Mouse (Mus musculus): ENCODE results near the gene Bcl9. TPM values are rescaled to one million over a fixed set of nuclear protein-coding genes. Genes with fewer than 3 reads are reported as not detected.

Bcl9 gene
- 10 to 100 TPM; 64.7 to 67.6 TPM for total RNA-seq (2021)
- long read RNA-seq, experiment 1, partial matches to known transcripts = 26 of 46 reads
- long read RNA-seq, experiment 1, other reads (novel, unspliced or antisense) = 19 of 46 reads
- long read RNA-seq, experiment 2, full-length matches to known transcripts = 3 of 47 reads
- long read RNA-seq, experiment 2, partial matches to known transcripts = 23 of 47 reads
- long read RNA-seq, experiment 2, other reads (novel, unspliced or antisense) = 21 of 47 reads

- DNase-seq (ENCODE audit: low spot score in 2 of 2) = peak; percentile 82 to 93
- Histone ChIP-seq H3K27ac (peak within 1 kb of the TSS; percentile 99), H3K4me3 (peak within 1 kb of the TSS; percentile 92)
- no peak for TF ChIP-seq CTCF (conservative IDR thresholded peaks at IDR 0.05)
Observed at GRCm38 (mm10) chr3:97297553-97298432, at the start of gene Bcl9. TSS of gene Bcl9 (minus strand) at chr3:97297917.

DNA sequence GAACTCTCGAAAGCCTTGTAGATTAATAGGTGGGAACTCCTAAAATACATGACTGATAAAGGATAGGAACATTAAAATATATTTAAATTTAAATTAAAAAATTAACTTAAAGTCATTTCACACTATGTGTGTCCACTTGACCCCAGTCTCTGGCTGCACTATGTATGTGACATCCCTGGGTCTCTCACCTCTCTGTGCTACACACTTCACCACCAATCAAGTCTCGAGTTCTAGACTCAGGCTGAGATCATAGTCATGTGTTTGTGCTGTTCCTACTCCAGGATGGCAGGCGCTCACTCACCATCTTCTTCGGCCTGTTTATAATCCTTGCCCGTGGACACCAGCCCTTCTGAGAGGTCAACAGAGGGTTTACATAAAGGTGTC, 41.5 kb upstream of the Bcl9 start:
- no peak overlapping the region for H3K27ac ChIP-seq
- peak; percentile 4; the same call in 1 of the 2 replicates for TF ChIP-seq CTCF (conservative IDR thresholded peaks at IDR 0.05)
- H3K4me3 ChIP-seq = no peak overlapping the region
- DNase-seq (ENCODE audit: low spot score in 2 of 2) = no peak

DNA sequence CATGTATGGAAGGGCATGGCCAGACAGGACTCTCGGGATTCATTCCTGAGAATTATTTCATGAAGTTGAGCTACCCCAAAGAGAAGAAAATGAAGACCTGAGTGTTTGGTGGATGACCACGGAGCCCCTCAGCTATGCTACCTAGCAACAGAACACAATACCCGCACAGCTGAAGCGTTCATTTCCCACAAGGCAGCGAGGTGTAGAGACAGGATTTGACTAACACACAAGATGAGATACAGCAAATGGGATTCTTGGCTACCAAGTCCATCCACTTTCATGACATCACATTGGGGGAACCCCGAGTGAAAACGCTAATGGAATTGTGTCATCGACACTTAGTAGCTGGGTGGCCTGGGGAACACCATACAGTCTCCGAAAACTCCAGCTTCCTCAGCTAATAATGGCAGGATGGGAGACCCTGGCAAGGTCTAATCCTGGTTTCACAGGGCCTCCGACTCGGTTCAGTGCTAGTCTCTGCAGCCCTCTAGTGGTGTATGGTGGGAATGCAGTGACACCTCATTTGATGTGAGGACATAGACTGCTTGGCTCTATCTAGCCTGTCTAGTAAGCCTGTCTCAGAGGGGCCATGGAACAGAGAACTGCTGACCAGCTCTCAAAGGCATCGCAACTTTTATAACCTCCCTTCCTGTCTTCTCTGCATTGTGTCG, 40.9 kb upstream of the Bcl9 start:
- H3K27ac ChIP-seq = no peak overlapping the region
- peak; percentile 87 to 95 for DNase-seq (ENCODE audit: low spot score in 2 of 2)
- TF ChIP-seq CTCF (conservative IDR thresholded peaks at IDR 0.05) = peak; percentile 97
- peak overlapping the region; percentile 33; the same call in 1 of the 2 replicates for H3K4me3 ChIP-seq

GRCm38 (mm10) chr3:97337306-97337705, 39.6 kb upstream of the Bcl9 start:
- no peak overlapping the region for H3K27ac ChIP-seq
- no peak for TF ChIP-seq CTCF (conservative IDR thresholded peaks at IDR 0.05)
- DNase-seq (ENCODE audit: low spot score in 2 of 2) = peak; percentile 32 to 62

GRCm38 (mm10) chr3:97336331-97336730, 38.6 kb upstream of the Bcl9 start:
- no peak overlapping the region for H3K4me3 ChIP-seq
- TF ChIP-seq CTCF (conservative IDR thresholded peaks at IDR 0.05) = no peak

More at GRCm38 (mm10) chr3:97337306-97337705, 39.6 kb upstream of the Bcl9 start:
- H3K4me3 ChIP-seq = no peak overlapping the region

DNA sequence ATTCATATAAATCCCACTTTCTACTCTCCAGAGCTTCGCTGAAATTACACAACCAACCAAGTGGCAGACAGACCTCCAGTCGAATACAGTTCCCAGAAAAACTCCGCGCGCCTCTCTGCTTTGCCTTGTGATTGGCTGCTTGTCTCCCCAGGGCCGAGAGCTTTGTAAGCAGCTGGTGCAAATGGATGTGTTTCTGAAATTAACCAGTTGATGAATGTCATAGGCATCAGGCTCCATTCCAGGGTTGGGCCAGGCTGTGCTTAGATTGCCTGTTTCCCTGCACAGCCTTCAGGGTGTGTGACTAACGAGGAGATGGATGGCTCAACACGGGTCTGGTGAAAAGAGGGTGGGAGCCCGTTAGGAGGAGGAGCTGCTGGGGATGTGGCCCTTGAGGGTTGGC, 36.9 kb upstream of the Bcl9 start:
- no peak overlapping the region for H3K27ac ChIP-seq
- DNase-seq (ENCODE audit: low spot score in 2 of 2) = peak in 1 of 2 experiments; percentile 29
- TF ChIP-seq CTCF (conservative IDR thresholded peaks at IDR 0.05) = no peak
- H3K4me3 ChIP-seq = no peak overlapping the region

More at GRCm38 (mm10) chr3:97336331-97336730, 38.6 kb upstream of the Bcl9 start:
- DNase-seq (ENCODE audit: low spot score in 2 of 2) = no peak
- H3K27ac ChIP-seq = no peak overlapping the region

DNA sequence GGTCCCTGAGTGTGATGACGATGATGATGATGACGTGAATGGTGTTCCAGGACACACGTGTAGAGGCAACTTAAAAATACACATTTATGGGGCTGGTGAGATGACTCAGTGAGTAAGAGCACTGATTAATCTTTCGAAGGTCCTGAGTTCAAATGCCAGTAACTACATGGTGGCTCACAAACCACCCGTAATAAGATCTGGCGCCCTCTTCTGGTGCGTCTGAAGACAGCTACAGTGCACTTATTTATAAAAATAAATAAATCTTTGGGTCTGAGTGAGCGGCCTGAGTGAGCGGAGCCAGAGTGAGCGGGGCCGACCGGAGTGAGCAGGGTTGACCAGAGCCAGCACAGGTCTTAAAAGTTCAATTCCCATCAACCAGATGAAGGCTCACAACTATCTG, 34.5 kb upstream of the Bcl9 start:
- Histone ChIP-seq H3K27ac (no peak overlapping the region), H3K4me3 (no peak overlapping the region)
- DNase-seq (ENCODE audit: low spot score in 2 of 2) = peak in 1 of 2 experiments; percentile 44
- peak; percentile 73 for TF ChIP-seq CTCF (conservative IDR thresholded peaks at IDR 0.05)

- H3K4me3 ChIP-seq = no peak overlapping the region
- no peak overlapping the region for H3K27ac ChIP-seq
- DNase-seq (ENCODE audit: low spot score in 2 of 2) = no peak
- TF ChIP-seq CTCF (conservative IDR thresholded peaks at IDR 0.05) = no peak
Observed at GRCm38 (mm10) chr3:97327809-97328208, 30.1 kb upstream of the Bcl9 start.

DNA sequence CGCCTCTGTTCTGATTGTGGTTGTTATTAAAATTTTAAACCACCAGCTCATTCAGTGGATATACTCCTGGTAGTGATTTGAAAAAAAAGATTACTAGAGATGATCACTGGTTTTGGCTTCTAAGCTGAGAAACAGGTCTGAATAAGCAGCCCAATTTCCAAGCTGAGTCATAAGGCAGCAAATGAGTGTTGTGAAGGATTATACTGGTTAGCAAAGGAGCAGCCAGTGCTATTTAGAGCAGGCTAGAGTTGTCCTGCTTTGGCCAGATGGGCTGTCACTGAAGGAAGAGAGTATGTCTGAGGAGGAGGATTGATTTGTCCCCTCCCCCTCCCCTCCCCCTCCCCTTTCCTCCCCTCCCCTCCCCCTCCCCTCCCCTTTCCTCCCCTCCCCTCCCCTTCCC, 29.6 kb upstream of the Bcl9 start:
- no peak for DNase-seq (ENCODE audit: low spot score in 2 of 2)
- TF ChIP-seq CTCF (conservative IDR thresholded peaks at IDR 0.05) = no peak
- no peak overlapping the region for H3K27ac ChIP-seq

GRCm38 (mm10) chr3:97325621-97326345, 28.1 kb upstream of the Bcl9 start:
- peak in 1 of 2 experiments; percentile 31 for DNase-seq (ENCODE audit: low spot score in 2 of 2)
- no peak overlapping the region for H3K4me3 ChIP-seq
- no peak overlapping the region for H3K27ac ChIP-seq
- TF ChIP-seq CTCF (conservative IDR thresholded peaks at IDR 0.05) = no peak

More for the DNA sequence above, 29.6 kb upstream of the Bcl9 start:
- H3K4me3 ChIP-seq = no peak overlapping the region

DNA sequence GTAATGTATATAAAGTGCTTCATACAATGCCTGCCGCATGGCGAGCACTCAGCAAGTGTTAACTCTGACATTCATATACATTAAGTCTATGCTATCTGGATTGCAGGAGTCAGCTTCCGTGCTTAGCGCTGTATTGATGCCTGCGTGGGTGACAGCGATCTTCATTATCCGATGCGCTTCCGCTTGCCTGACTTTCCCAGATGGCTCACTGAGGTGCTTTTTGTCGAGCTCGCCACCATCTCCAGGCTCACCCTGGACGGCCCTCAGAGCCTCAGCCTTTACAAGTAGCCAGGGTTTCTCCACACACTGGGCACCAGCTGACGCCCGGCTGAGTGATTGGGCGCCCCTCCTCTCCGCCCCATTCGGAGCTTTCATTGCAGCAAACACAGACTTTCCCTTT, 26.3 kb upstream of the Bcl9 start:
- no peak for DNase-seq (ENCODE audit: low spot score in 2 of 2)
- peak overlapping the region; percentile 40 for H3K4me3 ChIP-seq
- H3K27ac ChIP-seq = no peak overlapping the region
- no peak for TF ChIP-seq CTCF (conservative IDR thresholded peaks at IDR 0.05)

GRCm38 (mm10) chr3:97317302-97317701, 19.6 kb upstream of the Bcl9 start:
- no peak overlapping the region for H3K27ac ChIP-seq
- DNase-seq (ENCODE audit: low spot score in 2 of 2) = no peak
- TF ChIP-seq CTCF (conservative IDR thresholded peaks at IDR 0.05) = no peak
- H3K4me3 ChIP-seq = no peak overlapping the region

Measured in layer of hippocampus, adult 2 months (tissue).